Mouse (Mus musculus): ENCODE results near the gene Akr1b7. TPM values are rescaled to one million over a fixed set of nuclear protein-coding genes. Genes with fewer than 3 reads are reported as not detected.

The Akr1b7 gene
- polyA plus RNA-seq, 1 experiment: 3.2 TPM

DNA sequence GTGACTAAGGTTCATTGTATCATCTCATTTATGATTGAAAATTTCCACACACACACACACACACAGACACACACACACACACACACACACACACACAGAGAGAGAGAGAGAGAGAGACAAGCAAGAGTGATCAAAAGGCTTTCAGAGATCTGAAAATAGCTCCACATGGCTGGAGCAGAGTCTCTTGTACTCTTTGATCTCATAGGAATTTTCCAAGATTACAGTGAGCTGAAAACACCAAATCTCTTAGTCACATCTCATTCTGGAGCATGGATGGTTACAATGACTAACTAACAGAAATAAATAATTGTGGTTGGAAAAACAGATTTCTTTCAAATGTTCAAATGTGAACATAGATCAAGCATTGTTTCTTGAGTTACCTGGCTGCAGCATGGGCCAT, 47.3 kb downstream of the Akr1b7 start:
- DNase-seq: no peak
- no peak for TF ChIP-seq POLR2A (IDR thresholded peaks at IDR 0.05; ENCODE audit: low read depth, low read length)
- TF ChIP-seq CTCF (conservative IDR thresholded peaks at IDR 0.05; ENCODE audit: insufficient read depth, insufficient read length, low read depth, low read length): no peak
- Histone ChIP-seq H3K27ac (ENCODE audit: insufficient read depth, low read depth, low read length) (no peak overlapping the region), H3K4me3 (ENCODE audit: insufficient read depth, low read depth, low read length) (no peak overlapping the region), H3K36me3 (ENCODE audit: control insufficient read depth, insufficient read depth, low read length) (no peaks in the 10 kb centered on the region), H3K4me1 (ENCODE audit: control insufficient read depth, insufficient read depth, low read length) (no peaks in the 10 kb centered on the region), H3K27me3 (replicated peaks; ENCODE audit: control insufficient read depth, insufficient read depth, low read length) (no peaks in the 10 kb centered on the region)

DNA sequence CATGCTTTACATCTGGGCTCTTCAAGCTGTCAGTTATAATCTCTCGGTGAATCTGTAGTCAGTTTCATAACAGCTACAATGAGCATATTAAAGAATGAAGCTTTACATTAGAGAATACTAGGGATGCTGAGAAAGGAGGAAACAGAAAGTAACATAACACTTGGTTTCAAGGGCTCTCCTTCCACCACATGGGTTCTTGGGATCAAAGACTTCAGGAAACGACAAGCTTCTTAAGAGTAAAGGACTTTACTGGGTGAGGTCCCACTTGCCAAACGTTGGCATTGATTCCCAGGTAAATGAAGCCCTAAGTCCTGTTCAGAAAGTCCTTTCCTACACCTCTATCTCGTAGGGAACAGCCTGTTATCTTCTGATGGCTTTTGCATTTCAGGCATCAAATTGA, 48.5 kb downstream of the Akr1b7 start:
- Histone ChIP-seq H3K27ac (ENCODE audit: insufficient read depth, low read depth, low read length) (no peak overlapping the region), H3K4me1 (ENCODE audit: control insufficient read depth, insufficient read depth, low read length) (no peaks in the 10 kb centered on the region), H3K27me3 (replicated peaks; ENCODE audit: control insufficient read depth, insufficient read depth, low read length) (no peaks in the 10 kb centered on the region), H3K4me3 (ENCODE audit: insufficient read depth, low read depth, low read length) (no peak overlapping the region), H3K36me3 (ENCODE audit: control insufficient read depth, insufficient read depth, low read length) (no peaks in the 10 kb centered on the region)
- DNase-seq: no peak
- TF ChIP-seq POLR2A (IDR thresholded peaks at IDR 0.05; ENCODE audit: low read depth, low read length): no peak
- TF ChIP-seq CTCF (conservative IDR thresholded peaks at IDR 0.05; ENCODE audit: insufficient read depth, insufficient read length, low read depth, low read length): no peak
- 46% methylated on average over 4 of the region's 4 CpGs for WGBS

DNA sequence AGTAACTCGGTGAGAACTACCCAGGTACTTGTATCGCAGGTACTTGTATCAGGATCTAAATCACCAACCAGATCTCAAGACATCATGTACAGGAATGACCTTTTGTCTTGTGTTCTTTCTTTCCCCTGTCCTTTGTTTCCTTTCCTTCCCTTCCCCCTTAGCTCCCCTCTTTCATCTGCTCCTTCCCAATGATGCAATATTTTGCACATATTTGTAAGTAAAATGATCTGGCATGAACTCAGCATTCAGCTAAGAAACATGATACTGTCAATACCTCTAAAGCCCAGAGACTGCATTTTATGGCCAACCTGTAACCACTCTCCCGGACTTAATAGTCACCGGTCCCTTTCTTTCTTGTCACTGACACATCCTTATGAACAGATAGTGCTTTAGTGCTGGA, 51.4 kb downstream of the Akr1b7 start:
- WGBS: 82% methylated on average over 4 of the region's 4 CpGs

DNA sequence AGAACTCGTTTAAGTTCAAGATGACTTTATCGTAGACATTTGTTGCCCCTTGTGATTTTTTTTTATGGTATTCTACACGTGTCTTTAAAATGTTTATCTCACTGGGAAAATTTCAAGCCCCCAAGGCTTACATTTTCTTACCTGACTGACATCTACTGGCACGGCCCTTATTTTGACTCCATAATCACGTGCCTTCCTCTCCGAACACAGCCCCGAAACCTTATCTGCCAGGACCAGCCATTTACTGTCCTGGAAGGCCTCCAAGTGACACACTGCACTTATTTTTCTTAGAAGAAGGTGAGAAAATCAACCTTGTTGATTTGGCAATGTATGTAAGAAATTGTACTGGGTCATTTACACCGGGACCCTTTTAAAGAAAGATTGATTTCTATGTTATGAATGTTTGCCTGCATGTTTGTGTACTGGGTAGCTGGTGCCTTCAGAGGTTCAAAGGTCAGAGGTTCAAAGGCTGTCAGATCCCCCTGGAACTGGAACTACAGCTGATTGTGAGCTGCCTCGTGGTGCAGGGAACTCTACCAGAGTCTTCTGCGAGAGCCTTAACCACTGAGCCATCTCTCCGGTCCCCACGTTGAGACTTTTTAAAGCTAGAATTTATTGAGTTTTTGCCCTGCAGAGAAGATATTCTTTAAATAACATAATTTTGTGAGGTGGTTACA, 59.4 kb downstream of the Akr1b7 start:
- H3K36me3 ChIP-seq (ENCODE audit: control insufficient read depth, insufficient read depth, low read length): no peaks in the 10 kb centered on the region
- TF ChIP-seq POLR2A (IDR thresholded peaks at IDR 0.05; ENCODE audit: low read depth, low read length) (no peak), CTCF (conservative IDR thresholded peaks at IDR 0.05; ENCODE audit: insufficient read depth, insufficient read length, low read depth, low read length) (no peak)
- no peaks in the 10 kb centered on the region for H3K27me3 ChIP-seq (replicated peaks; ENCODE audit: control insufficient read depth, insufficient read depth, low read length)
- 64% methylated on average over 12 of the region's 12 CpGs for WGBS
- no peak overlapping the region for H3K27ac ChIP-seq (ENCODE audit: insufficient read depth, low read depth, low read length)
- no peak overlapping the region for H3K4me3 ChIP-seq (ENCODE audit: insufficient read depth, low read depth, low read length)
- DNase-seq: no peak
- H3K4me1 ChIP-seq (ENCODE audit: control insufficient read depth, insufficient read depth, low read length): peaks cover 5% of the 10 kb centered on the region; the same call in 1 of the 2 replicates

More for the DNA sequence above, 51.4 kb downstream of the Akr1b7 start:
- H3K4me3 ChIP-seq (ENCODE audit: insufficient read depth, low read depth, low read length): no peak overlapping the region
- no peak for DNase-seq
- TF ChIP-seq CTCF (conservative IDR thresholded peaks at IDR 0.05; ENCODE audit: insufficient read depth, insufficient read length, low read depth, low read length) (no peak), POLR2A (IDR thresholded peaks at IDR 0.05; ENCODE audit: low read depth, low read length) (no peak)
- no peaks in the 10 kb centered on the region for H3K27me3 ChIP-seq (replicated peaks; ENCODE audit: control insufficient read depth, insufficient read depth, low read length)
- no peaks in the 10 kb centered on the region for H3K36me3 ChIP-seq (ENCODE audit: control insufficient read depth, insufficient read depth, low read length)
- no peak overlapping the region for H3K27ac ChIP-seq (ENCODE audit: insufficient read depth, low read depth, low read length)
- H3K4me1 ChIP-seq (ENCODE audit: control insufficient read depth, insufficient read depth, low read length): no peaks in the 10 kb centered on the region

Other genes starting within 250 kb of the Akr1b7 start
- 88.5 and 90.9 TPM in 2 replicates for gene Slc35b4, start 235.2 kb upstream of the Akr1b7 start, polyA plus RNA-seq (2012; rRNA removed)
- gene Akr1b3, start 94.9 kb upstream of the Akr1b7 start, polyA plus RNA-seq (2012; rRNA removed): 208 and 280 TPM in 2 replicates
- 2.6 and 3.9 TPM in 2 replicates for gene Akr1b8, start 58.2 kb upstream of the Akr1b7 start, polyA plus RNA-seq (2012; rRNA removed)
- 40.1 and 42.2 TPM in 2 replicates for gene Akr1b10, start 28.1 kb upstream of the Akr1b7 start, polyA plus RNA-seq (2012; rRNA removed)
- 24.4 and 32.4 TPM in 2 replicates for gene Bpgm, start 63.9 kb downstream of the Akr1b7 start, polyA plus RNA-seq (2012; rRNA removed)
- gene Cald1, start 186.2 kb downstream of the Akr1b7 start, polyA plus RNA-seq (2012; rRNA removed): 17.7 and 24.7 TPM in 2 replicates

Measured in kidney, adult 2 months (tissue).